Mouse (Mus musculus) bone marrow macrophage, adult 2 months (primary cell): ENCODE measurements at regions not wholly inside any gene's neighbourhood (a gene's known extent, or its start where the extent isn't known, plus 50 kb on each side); places are given as distances from the start of the nearest gene placed in this dataset.

Experiments used
- CTCF ChIP-seq: IDR thresholded peaks from 2 replicates; pipeline ENCODE4 v1.5.1; 2012; ENCODE audit warnings: low read depth, mild to moderate bottlenecking, low read length, moderate library complexity
- POLR2A ChIP-seq: IDR thresholded peaks from 2 replicates; pipeline ENCODE4 v1.6.1; 2012; ENCODE audit warnings: mild to moderate bottlenecking, low read depth, low read length, borderline replicate concordance

- no peak for TF ChIP-seq CTCF
- TF ChIP-seq POLR2A = no peak
These were observed 171.7 kb downstream of the Dact1 start for GRCm38 (mm10) chr12:71481371-71481770.
